Mouse (Mus musculus) brain, embryonic 18.5 days (tissue): ENCODE measurements around the gene Anxa1.
A peak's percentile ranks its signal among the peaks of the same experiment; 100 is the strongest.

Source experiments
- DNase-seq: peaks from one replicate; pipeline ENCODE4 v3.0.0-alpha.2; 2012; ENCODE audit warnings: low read depth, low spot score

Gene Anxa1

DNA sequence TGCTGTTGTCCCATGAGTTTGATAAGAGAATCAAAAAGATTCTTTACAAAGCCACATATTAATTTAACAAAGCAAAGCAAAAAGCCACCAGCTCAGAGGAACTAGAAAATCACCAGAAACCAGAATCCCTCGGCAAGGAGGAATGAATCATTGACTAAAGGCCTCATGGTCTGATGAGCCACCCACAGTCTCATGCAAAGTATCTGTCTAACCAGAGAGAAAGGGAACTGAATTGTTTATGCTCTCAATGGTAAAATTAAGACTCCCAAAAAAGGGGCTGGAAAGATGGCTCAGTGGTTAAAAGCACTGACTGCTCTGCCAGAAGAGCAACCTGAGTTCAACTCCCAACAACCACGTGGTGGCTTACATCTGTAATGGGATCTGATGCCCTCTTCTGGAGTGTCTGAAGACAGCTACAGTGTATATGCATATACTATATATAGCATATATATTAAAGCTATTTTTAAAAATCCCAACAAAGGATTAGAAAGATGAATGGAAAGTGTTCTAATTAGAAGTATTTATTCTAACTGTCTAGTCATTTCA is 9.5 kb downstream of the Anxa1 start:
- no peak for DNase-seq

DNA sequence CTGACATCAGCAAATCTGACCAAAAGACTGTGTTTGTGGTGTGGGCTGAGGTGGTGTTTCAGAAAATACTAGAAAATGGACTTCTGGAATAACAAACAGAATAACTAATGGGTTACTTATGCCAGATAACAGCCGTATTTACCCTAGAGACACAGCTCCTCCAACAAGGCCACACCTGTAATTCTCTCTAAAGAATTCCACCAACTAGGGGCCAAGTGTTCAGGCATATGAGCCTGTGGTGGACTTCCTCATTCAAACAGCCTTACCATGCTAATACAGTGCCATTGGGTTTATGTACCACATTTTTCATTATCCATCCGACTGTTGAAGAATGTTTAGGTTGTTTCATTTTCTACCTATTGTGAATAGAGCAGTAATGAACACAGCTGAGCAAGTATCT is 20.6 kb downstream of the Anxa1 start:
- DNase-seq: no peak

DNA sequence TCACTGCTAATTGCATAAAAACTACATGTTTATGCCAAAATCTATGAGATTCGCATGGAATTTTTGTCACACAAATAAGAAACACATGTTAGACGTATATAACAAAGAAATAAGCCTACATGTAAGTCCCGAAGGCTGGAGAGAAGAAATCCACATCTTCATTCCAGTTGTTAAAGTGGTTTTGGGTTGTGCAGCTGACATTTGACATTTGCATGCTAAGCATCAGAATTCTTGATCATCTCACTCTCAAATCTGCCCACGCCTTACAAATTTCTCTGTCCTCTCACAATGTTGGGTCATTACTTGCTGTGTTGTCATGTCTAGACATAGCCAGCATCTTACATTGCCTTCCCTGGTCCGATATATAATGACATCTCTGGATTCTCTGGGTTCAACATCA is 24.2 kb downstream of the Anxa1 start:
- no peak for DNase-seq

DNA sequence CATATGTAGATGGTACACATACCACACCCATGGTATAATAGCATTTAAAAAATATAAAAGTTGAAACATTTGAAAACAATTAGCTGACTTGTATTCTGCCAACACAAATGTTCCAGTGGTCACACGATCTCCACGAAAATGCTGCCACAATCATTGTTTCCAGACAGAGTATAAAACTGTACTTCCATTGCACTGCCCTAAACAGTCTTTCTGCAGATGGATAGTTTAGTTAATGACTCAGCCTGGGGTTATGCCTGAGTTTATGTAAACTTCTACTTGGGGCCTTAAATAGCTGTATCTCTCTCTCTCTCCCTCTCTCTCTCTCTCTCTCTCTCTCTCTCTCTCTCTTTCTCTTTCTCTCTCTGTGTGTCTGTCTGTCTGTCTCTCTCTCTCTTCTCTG is 24.7 kb downstream of the Anxa1 start:
- no peak for DNase-seq

DNA sequence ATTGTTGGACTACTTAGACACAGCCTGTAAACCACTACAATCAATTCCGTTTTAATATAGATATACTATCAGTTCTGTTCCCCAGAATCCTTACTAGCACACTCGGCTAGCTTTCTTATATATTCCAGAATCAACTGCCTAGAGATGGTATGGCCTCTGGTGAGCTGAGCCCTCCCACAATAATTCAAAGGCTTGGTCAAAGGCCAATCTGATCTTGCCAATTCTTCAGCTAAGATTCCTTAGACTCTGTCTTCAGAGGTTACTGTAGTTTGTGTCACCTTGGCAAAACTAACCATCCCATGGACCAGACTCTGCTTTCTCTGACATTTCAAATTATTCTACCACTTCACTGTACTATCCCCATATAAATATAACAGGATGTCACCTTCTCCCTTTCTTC is 25.4 kb downstream of the Anxa1 start:
- DNase-seq: no peak

DNA sequence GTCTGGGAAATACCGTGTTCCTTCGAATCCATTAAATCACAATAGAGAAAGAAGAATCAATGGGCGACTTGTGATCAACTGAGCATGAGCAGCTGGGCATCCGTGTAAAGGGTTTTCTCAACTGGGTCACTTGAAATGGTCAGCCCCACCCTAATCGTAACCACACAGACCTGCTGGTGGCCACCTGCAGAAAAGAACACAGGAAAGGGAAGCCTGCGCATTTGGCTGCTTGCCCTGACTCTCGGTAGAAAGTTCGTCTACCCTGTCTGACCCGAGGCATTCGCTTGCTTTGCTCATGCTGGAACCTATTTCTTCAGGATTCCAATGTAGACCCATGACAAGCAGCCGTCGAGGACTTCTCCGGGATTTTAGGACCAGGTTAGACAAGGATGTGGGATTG is 25.8 kb downstream of the Anxa1 start:
- no peak for DNase-seq

DNA sequence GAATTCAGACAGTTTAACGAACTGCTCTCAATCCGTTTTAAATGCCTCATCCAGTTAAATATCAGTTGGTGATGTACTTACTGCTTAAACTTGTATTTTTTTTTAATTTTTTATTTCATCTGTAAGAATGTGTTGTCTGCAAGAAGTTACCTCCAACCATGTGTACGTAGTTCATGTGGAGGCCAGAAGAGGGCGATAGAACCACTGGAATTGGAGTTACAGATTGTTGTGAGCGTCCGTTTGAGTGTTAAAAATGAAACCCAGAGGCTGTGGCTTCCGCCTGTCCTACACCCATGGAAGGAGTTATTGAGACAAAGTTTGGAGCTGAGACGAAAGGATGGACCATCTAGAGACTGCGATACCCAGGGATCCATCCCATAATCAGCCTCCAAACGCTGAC is 27.5 kb downstream of the Anxa1 start:
- no peak for DNase-seq

DNA sequence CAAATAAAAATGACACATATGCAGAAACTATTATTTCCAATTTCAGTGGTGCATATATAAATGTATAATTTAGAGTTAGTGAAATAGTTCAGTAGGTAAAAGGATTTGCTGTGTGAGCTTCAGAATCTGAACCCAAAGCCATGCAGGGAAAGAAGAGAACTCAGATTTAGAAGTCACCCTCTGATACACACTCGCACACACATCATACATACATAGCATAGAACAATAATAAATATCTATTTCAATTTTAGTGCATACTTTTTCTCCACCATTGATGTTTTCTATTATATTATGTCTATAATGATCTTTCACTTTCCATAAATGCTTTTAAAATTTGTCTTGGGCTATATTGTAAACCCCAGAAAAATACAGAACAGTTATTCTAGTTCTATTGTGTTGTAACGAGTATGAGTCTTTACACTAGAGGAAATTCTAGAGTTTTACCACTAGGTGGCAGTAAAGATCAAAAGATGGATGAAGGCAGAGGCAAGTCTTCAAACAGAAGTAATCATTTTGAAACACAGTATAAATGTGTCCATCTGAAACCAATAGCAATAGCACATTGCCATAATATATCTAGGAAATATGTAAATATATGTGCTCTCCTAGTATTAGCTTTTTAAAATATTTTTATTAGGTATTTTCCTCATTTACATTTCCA is 28.7 kb downstream of the Anxa1 start:
- DNase-seq: no peak

DNA sequence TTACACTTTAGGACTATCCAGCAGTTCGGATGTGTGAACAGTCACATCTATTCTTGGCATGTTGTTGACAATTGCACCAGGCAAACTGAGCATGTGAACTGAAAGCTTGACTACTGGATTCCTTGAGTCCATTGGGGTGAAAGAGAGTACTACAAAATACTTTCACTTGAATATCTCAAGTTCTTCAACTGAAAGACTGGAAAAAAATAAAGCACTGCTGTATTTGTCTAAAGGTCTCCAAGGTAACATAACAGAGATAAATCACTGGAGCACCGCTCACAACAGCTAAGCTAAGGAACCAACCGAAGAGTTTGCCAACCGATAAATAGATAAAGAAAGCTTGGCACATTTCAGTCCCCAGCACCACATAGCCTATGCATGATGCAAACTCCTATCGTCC is 32.1 kb downstream of the Anxa1 start:
- no peak for DNase-seq

DNA sequence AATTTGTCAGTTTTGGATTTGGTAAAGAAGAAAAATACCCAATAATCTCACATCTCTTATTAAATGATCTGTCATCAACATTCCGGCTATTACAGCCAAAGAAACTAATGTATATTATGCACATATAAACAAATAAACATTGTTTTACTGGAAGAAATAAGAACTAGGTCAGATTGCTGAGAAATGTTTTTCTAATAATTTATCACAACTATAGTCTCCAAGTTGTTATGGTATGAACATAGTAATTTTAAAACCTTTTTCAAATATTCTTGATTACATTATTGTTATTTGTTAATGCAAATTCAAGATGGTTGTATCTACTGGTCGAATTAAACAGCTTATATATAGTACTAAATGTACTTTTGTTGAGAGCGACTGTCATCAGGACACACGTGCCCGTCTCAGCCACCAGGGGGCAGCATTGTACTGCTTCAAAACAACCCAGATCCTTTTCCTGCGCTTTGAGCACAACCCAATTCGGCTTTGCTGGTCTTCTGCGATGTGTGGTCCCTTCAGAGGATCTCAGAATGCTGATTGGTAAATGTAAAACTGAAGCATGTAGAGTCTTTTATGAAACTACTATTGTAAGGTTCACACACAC is 45.3 kb downstream of the Anxa1 start:
- DNase-seq: peak; percentile 55

DNA sequence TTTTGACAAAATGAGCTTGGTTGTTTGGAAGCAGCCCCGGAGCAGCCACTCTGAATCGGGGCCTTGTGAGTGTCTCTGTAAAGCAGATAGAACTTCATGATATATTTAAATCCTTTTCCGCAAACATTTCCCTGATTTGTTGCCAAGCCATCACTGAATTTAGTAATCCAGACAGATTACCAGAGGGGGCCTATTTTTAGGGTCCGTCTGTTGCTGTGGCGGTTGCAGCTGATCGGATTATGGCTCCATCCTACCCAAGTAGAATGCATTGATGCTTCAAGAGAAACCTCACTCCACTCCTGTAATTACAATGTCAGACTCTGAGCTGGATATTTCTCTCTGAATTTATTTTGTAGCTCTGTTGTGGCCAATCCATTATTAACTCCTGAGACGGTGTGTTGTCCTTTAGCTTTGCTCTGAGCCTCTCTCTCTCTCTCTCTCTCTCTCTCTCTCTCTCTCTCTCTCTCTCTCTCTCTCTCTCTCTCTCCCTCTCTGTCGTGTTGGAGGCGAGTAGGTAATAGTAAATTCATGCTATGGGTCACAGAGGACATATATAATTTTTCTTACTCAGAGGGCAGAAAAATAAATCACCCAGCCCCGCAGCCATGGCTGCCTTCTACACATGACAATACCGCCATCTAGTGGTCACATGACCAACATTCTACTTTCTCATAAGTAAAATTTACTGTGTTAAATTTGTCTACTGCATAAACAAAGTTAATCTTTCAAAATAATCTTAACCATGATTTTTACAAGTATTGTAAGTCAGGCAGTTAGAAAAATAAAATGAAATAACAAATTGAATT is 46.0 kb downstream of the Anxa1 start:
- DNase-seq: peak; percentile 55

DNA sequence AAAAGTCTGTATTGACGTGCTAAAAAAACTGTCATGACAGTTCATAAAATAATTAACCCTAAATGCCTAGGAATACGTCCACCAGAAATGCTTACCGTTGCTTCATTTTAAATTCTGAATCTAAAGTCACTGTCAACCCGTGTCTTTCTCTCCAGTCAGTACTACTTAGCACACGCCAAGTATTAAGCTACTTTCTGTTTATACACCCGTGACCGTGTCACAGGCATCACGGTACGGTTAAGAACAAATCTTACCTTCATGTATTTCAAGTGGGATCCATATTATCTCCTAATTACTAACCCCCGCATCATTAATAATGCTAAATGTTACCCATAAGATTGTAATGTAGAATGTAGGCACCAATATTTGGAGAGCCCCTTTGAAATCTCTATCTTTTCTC is 46.7 kb downstream of the Anxa1 start:
- no peak for DNase-seq
